Mouse (Mus musculus) liver, embryonic 14.5 days (tissue): Measurements from ENCODE around the gene Dusp22. TPM values are rescaled to one million over a fixed set of nuclear protein-coding genes. Genes with fewer than 3 reads are reported as not detected.

Source experiments
- ATAC-seq: fragments of 200-750 bp; cut with Nextera tagmentation; 2 replicates; pipeline ENCODE4 v1.8.0; 2017; ENCODE audit warnings: moderate number of reproducible peaks, mild to moderate bottlenecking, moderate library complexity; ENCODE audit not compliant: insufficient read depth
- DNase-seq, 3 experiments: peaks; one replicate each; pipeline ENCODE4 v3.0.0-alpha.2; 2012 to 2013; ENCODE audit warnings: low read depth in 3 of 3, low spot score in 3 of 3
- H3K27ac ChIP-seq: fragments of 300-500 bp; sonication (generic); 2 replicates; pipeline ENCODE4 v1.5.1; 2014; ENCODE audit warnings: moderate library complexity, mild to moderate bottlenecking, control low read depth, inconsistent platforms
- H3K27me3 ChIP-seq: fragments of 300-500 bp; sonication (generic); 2 replicates; pipeline ENCODE4 v1.6.1; 2014; ENCODE audit warnings: mild to moderate bottlenecking, low read length, moderate library complexity; ENCODE audit not compliant: control insufficient read depth, insufficient read depth
- H3K36me3 ChIP-seq: fragments of 300-500 bp; sonication (generic); replicated peaks from 2 replicates; pipeline ENCODE4 v1.6.1; 2014; ENCODE audit warnings: low read depth; ENCODE audit not compliant: control insufficient read depth, insufficient read depth
- H3K4me1 ChIP-seq, 2 experiments: fragments of 200-500 bp in 1 of 2; fragments of 300-500 bp in 1 of 2; sonication (generic) in 1 of 2; replicated peaks; 2 replicates each; pipeline ENCODE4 v1.6.1; 2012 to 2014; ENCODE audit warnings: antibody characterized with exemption in 1 of 2, inconsistent platforms in 1 of 2, low read length in 1 of 2; ENCODE audit not compliant: control insufficient read depth in 2 of 2, insufficient read depth in 2 of 2
- H3K4me2 ChIP-seq: fragments of 300-500 bp; sonication (generic); 2 replicates; pipeline ENCODE4 v1.6.1; 2014; ENCODE audit warnings: low read depth, mild to moderate bottlenecking, control low read depth, moderate library complexity
- H3K4me3 ChIP-seq, 2 experiments: fragments of 200-500 bp in 1 of 2; fragments of 300-500 bp in 1 of 2; sonication (generic) in 1 of 2; 2 replicates each; pipeline ENCODE4 v1.5.1; 2012 to 2014; ENCODE audit warnings: low read depth in 2 of 2, low read length in 2 of 2, mild to moderate bottlenecking in 2 of 2, control low read depth in 1 of 2, inconsistent platforms in 1 of 2, moderate library complexity in 1 of 2; ENCODE audit not compliant: insufficient read depth in 1 of 2
- H3K9ac ChIP-seq: fragments of 300-500 bp; sonication (generic); replicated peaks from 2 replicates; pipeline ENCODE4 v1.6.1; 2014; ENCODE audit warnings: mild to moderate bottlenecking, control low read depth, moderate library complexity
- H3K9me3 ChIP-seq: fragments of 300-500 bp; sonication (generic); 2 replicates; pipeline ENCODE4 v1.6.1; 2016; ENCODE audit warnings: low read length, mixed read lengths; ENCODE audit not compliant: control insufficient read depth
- CTCF ChIP-seq: IDR thresholded peaks from 2 replicates; pipeline ENCODE4 v1.5.1; 2016; ENCODE audit warnings: antibody characterized with exemption, low read depth, control low read depth
- EP300 ChIP-seq: IDR thresholded peaks from 2 replicates; pipeline ENCODE4 v1.6.1; 2016; ENCODE audit warnings: antibody characterized with exemption, low read depth
- WGBS: fragments of 180-500 bp; shearing (Covaris S2); extraction: QIAGEN DNeasy Blood & Tissue Kit; methylation state at CpG from one replicate; pipeline ENCODE4 v1.1.7; 2014; ENCODE audit not compliant: insufficient replicate concordance; 5-methylcytosine and 5-hydroxymethylcytosine counted together
- polyA plus RNA-seq, 2 experiments: library from polyadenylated mRNA; depleted of rRNA in 1 of 2; stranded (reverse) in 1 of 2; unstranded in 1 of 2; fragments of >200 nt; fragmentation: Nextera tagmentation in 1 of 2; extraction: Ambion mirVana in 1 of 2; gene quantifications; 2 replicates each; pipeline versions ENCODE4 v1.2.1 to v1.2.3; 2012 to 2014

The Dusp22 gene
- polyA plus RNA-seq, 2 experiments = 3.8 to 6.1 TPM

DNA sequence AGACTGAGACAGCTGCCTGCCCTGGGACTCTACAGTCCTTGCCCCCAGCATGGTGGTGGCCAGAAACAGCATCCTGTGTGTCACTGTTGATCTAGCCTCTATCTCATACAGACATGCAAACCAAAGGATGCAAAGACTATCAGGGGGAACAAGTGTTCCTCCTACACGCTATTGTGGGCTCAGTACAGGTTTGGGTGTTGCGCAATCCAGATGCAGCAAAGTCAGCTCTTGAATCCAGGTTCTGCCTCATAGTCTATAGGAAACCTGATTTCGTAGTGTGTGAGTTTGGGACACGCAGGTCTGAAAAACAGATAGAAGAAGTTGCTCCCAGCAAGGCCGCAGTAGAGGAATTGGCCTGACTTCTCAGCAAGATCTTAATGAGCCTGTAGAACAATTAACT, 42.9 kb downstream of the Dusp22 start:
- 57% methylated on average over 5 of the region's 5 CpGs for WGBS
- Histone ChIP-seq H3K27ac (no peak overlapping the region), H3K27me3 (no peaks in the 10 kb centered on the region), H3K4me1 (no peaks in the 10 kb centered on the region), H3K4me3 (no peak overlapping the region), H3K9me3 (no peaks in the 10 kb centered on the region), H3K36me3 (no peaks in the 10 kb centered on the region), H3K4me2 (no peak overlapping the region), H3K9ac (no peak overlapping the region)
- ATAC-seq (no peak), DNase-seq (no peak)
- no peak for TF ChIP-seq EP300
- TF ChIP-seq CTCF = no peak

DNA sequence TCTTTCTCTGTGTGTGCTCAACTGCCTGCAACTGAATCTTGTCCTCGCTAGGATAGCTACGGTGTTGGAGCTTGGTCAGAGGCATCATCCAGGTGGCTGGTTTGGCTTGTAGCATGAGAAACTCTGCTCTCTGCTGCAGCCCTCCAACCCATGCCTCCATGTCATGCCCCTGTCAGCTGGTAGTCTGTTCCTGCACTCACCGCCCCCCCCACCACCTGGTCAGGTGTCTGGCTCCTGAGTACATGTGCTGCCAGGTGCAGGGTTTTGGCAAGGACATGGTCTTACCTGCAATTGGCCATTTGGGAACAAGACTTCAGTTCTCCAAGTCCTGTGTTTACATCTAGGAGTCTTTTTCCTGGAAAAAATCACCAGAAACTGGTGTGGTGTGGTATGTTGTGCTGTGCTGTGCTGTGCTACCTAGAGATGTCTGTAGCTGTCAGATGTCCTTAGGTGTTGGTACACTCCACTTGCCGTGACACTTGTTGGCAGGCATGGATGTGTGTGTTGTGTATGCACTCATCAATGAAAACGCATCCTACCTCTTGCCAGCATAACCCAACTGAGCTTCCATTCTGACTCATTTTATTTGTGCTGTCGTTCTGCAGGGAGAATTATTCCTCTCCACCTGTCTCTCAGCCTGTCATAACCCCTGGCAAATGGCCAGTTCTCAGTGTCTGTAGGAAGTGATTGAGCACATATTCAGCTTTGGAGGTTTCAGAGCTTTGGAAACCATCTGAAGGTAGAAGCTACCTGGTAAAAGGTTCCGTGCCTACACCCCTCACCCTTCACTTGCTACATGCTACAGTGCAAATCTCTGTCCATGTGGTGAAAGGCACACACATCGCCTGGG, 44.7 kb downstream of the Dusp22 start:
- WGBS = 59% methylated on average over 8 of the region's 8 CpGs
- H3K36me3 ChIP-seq = no peaks in the 10 kb centered on the region
- no peak overlapping the region for H3K9ac ChIP-seq
- no peak overlapping the region for H3K4me3 ChIP-seq
- H3K9me3 ChIP-seq = no peaks in the 10 kb centered on the region
- no peak for DNase-seq
- no peak overlapping the region for H3K4me2 ChIP-seq
- no peak for TF ChIP-seq EP300
- no peak for TF ChIP-seq CTCF
- ATAC-seq = no peak
- no peaks in the 10 kb centered on the region for H3K4me1 ChIP-seq
- no peak overlapping the region for H3K27ac ChIP-seq
- no peaks in the 10 kb centered on the region for H3K27me3 ChIP-seq

DNA sequence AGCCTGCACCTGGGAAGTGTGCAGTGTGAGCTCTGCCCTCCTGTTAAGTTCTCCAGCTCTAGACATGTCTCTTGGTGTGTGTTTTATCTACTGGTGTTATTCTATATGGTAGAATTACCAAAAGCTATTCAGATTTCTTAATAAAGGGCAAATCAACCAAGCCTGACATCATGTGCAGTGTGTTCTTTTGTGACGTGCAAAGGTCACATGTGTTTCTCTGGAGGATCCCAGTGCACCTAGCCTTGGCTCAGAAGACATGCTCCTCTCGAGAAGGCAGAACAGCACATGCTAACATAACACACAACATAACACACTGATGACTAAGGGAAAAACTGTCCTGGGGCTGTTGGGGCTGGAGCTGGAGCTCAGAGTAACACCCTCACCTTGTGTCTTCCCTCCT, 51.3 kb downstream of the Dusp22 start:
- TF ChIP-seq EP300 (no peak), CTCF (no peak)
- no peak overlapping the region for H3K4me2 ChIP-seq
- H3K4me3 ChIP-seq = no peak overlapping the region
- no peaks in the 10 kb centered on the region for H3K9me3 ChIP-seq
- H3K27me3 ChIP-seq = no peaks in the 10 kb centered on the region
- H3K4me1 ChIP-seq = no peaks in the 10 kb centered on the region
- no peak overlapping the region for H3K27ac ChIP-seq
- DNase-seq (no peak), ATAC-seq (no peak)
- 50% methylated on average over 2 of the region's 2 CpGs for WGBS
- no peaks in the 10 kb centered on the region for H3K36me3 ChIP-seq
- no peak overlapping the region for H3K9ac ChIP-seq

DNA sequence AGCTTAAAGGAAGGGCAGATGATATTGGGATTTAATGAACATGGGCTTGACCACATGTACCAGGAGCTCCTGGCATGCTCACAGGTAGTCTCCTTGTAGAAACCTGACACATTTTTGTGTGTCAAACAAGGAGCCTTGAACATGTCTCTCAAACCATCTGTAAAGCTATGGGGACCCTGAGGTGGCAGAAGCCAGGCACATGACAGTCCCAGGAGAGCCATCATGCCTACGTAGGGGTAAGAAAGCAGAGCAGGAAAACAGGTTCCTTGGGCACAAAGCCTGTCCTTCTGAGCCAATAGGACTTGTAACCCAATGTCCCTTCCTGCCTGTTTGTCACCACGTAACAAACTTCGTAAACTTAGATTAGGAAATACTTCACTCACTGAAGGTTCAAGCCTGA, 51.9 kb downstream of the Dusp22 start:
- Histone ChIP-seq H3K4me1 (no peaks in the 10 kb centered on the region), H3K4me2 (no peak overlapping the region), H3K36me3 (no peaks in the 10 kb centered on the region), H3K27ac (no peak overlapping the region), H3K4me3 (no peak overlapping the region), H3K9me3 (no peaks in the 10 kb centered on the region), H3K27me3 (no peaks in the 10 kb centered on the region), H3K9ac (no peak overlapping the region)
- ATAC-seq = no peak
- TF ChIP-seq EP300 (no peak), CTCF (no peak)
- WGBS = 73% methylated on average over 3 of the region's 3 CpGs
- no peak for DNase-seq

DNA sequence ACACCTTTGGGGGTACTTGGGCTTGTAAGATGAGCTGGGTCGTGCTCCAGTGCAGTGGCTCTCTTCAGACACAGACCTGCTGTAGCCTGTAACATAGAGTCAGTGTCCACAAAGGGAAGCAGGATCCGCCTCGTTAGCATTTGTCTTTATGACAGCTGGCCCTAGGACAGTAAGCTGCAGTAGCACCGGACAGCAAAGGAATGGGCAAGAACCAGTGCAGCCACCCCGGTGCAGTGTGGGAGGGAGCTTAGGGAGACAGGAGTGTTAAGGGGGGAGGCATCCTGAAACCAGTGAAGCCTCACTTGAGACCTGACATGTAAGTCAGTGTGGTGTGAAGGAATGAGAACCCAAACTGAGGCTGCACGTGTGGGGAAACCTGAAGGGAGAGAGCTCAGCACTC, 52.5 kb downstream of the Dusp22 start:
- Histone ChIP-seq H3K27ac (no peak overlapping the region), H3K36me3 (no peaks in the 10 kb centered on the region), H3K4me2 (no peak overlapping the region), H3K4me1 (no peaks in the 10 kb centered on the region), H3K9me3 (no peaks in the 10 kb centered on the region), H3K4me3 (no peak overlapping the region), H3K9ac (no peak overlapping the region), H3K27me3 (no peaks in the 10 kb centered on the region)
- no peak for TF ChIP-seq CTCF
- no peak for TF ChIP-seq EP300
- WGBS = 63% methylated on average over 6 of the region's 6 CpGs
- DNase-seq = no peak
- ATAC-seq = no peak
